Mouse (Mus musculus): ENCODE results near the gene P2rx5.

P2rx5 gene

DNA sequence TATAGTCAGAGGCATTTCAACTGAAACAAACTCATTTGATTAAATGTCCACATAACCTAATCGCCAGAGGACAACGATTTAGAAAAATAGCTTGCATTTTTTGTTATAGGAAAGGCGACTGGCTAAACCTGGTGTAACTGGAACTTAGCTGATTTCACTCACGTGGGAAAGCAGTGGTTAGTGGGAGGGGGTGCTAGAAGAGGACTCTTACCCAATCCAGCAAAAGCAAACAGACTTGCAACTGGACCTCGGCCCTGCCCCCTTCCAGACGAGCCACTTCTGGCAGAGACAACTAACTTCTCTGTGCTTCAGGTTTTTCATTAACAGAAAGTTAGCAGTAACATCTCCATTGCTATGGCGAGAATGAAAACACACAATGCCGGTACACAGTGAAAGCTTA lies 15.4 kb downstream of the P2rx5 start:
- DNase-seq (ENCODE audit: low spot score in 2 of 2) = no peak

- no peak for DNase-seq (ENCODE audit: low spot score in 2 of 2)
These were observed 16.0 kb downstream of the P2rx5 start for GRCm38 (mm10) chr11:73176186-73176585.

DNA sequence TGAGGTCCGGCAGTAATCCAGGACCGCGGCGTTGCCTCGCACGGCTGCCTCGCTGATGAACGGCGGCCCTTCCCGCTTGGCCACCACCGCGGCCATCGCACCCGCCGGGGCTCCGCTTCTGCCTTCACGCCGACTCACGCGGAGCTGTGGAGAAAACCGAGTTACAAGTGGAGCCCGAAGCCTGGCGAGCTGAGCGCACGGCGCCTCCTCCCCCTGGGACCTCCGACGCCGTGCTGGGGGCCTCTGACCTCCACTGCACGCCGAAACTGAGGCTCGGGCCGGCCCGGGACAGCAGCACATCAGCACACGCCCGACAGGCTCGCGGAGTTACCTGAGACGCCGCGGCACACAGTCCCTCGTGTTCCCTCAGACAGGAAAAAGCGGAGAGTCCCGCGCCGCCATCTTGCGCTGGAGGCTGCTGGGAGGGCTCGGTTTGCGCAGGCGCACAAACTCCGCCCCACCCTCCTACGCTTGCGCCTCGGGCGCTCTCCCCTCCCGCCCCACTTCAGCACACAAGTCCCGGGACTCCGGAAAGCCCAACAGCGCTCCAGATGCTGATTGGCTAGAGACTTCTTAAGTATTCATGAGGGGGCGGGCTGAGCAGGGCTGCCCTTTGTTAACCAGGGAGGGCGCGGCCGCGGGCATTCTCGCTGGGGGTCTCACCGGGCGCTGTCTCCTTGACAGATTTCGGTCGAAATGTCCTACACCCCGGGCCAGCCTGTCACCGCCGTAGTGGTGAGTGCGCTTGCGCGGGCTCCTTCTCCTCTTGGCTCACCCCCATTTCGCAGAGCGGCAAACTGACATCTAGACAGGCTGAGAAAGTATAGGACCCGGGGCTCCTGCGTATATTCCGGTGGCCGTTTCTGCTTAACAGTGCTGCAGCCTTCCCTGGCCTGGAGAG lies 16.6 kb downstream of the P2rx5 start, which contains the start of the genes Emc6 and Tax1bp3:
Gene Emc6 (minus strand): TSS at position 430 of the 901 bp plus-strand sequence.
Gene Tax1bp3 (plus strand): TSS at position 476 of the 901 bp plus-strand sequence.
- peak; percentile 93 for DNase-seq (ENCODE audit: low spot score in 2 of 2)

GRCm38 (mm10) chr11:73177509-73177875 lies 17.3 kb downstream of the P2rx5 start:
- no peak for DNase-seq (ENCODE audit: low spot score in 2 of 2)

DNA sequence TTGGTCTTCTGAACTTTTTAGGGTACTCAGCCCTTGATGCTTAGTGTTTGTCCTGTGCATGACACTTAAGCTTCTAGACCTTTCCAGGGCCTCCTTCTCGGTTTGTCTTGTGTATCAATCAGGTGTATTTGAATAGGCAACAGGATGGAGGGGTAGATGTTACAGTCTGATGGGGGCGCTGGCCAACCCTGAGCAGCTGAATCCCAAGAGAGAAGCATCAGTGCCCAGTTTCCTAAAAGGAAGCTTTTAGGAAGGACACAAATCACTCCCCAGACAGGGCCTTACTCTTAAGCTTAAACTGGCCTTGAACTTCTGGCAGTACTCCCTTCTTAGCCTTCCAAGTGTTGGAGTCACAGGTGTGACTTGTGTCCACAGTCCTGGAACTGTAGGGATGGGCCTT lies 17.7 kb downstream of the P2rx5 start:
- no peak for DNase-seq (ENCODE audit: low spot score in 2 of 2)

DNA sequence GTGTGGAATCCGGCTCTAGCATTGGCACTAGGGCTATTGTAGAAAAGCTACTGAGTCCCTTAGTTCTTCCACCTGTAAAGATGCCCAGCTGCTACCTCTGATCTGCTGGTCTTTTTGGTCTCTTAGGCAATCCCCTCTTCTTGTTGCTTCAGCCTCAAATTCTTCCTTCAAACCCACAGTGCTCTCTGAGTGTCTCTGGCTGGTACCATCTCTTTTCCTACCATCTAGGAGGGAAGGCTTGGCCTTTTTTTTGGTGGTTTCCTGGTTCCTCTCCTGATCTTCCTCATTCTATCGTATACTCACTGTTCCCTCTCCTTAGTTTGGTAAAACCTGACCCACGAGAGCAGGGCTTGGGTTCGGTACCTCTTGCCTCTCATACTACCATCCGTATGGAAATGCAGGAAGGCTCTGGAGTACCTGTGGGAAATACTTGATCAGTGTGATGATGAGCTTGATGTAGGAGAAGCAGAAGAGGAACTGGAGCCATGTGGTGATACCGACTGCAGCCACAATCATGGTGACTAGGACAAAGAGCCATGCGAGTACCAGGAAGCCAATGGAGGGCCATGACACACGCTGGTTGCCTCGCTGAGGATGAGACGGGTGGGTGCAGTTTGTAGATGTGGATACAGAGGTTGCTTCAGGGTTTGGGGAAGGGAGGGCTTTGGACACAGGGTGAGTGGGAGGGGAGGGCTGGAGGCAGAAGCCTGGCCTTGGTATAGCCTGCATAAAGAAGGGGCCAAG lies 25.8 kb downstream of the P2rx5 start:
- no peak for DNase-seq (ENCODE audit: low spot score in 2 of 2)

- no peak for DNase-seq (ENCODE audit: low spot score in 2 of 2)
These were observed 27.0 kb downstream of the P2rx5 start for GRCm38 (mm10) chr11:73187231-73187630.

GRCm38 (mm10) chr11:73193047-73193446 lies 32.8 kb downstream of the P2rx5 start:
- DNase-seq (ENCODE audit: low spot score in 2 of 2) = no peak

GRCm38 (mm10) chr11:73194444-73194843 lies 34.2 kb downstream of the P2rx5 start:
- no peak for DNase-seq (ENCODE audit: low spot score in 2 of 2)

DNA sequence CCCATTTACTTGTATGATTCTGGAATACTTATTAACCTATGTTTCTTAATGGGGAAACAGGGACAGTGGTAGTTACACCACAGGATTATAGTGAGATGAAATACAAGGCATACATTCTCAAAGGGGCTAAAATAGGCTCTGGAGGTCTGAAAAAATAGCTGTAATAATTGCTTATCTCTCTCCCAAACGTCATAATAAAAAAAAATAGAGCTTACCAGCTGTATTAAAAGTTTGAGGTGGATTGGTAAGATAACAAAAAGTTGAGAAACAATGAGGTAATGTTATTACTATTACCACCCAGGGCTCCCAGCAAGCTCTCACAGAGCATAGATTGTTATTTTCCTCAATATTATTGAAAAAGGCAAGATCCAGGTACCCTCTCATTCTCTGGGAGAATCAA lies 38.0 kb downstream of the P2rx5 start:
- DNase-seq (ENCODE audit: low spot score in 2 of 2) = no peak

GRCm38 (mm10) chr11:73198603-73199229 lies 38.5 kb downstream of the P2rx5 start, which contains the start of gene Ctns:
Ctns (minus strand) TSS chr11:73199042.
- DNase-seq (ENCODE audit: low spot score in 2 of 2) = peak; percentile 83 to 88

GRCm38 (mm10) chr11:73199230-73199712 lies 39.0 kb downstream of the P2rx5 start, which contains the start of gene Shpk:
Shpk (plus strand) TSS chr11:73199460.
- DNase-seq (ENCODE audit: low spot score in 2 of 2) = peak; percentile 95 to 96

DNA sequence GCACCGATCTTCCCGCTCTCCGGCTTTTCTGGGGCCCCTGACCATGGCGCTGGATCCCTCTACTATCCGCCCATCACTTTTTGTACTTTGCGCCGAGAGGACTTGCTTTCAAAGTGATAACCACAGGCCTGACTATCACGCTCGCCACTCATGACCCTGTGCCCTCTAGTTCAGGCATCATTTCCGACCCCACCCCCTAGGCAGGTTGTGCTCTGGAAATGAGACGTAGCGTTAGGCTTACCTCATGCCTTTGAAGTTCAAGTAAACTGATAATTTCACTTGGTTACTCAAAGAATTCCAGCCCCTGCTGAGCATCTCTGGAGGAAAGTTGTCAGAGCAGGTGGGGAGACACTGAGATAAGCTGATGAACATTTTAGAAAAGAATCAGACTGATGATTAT lies 39.7 kb downstream of the P2rx5 start:
- no peak for DNase-seq (ENCODE audit: low spot score in 2 of 2)

DNA sequence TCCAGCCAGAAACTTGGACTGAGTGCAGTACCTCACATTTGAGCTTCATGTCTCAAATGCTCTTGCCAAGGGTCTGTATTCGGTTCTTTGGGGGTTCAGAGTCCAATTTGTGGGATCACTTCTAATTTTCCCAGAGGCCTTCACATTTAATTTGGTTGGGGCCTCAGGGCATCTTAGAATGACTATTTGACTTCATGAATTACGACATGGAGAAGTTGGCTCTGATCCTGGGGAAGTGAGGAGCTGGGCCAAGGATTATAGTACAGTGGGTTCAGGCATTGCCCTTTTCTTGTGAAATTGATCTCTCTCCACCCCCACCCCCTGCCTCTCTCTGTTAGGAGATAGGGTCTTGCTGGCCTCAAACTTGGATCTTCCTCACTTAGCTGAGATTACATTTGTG lies 40.8 kb downstream of the P2rx5 start:
- DNase-seq (ENCODE audit: low spot score in 2 of 2) = no peak

DNA sequence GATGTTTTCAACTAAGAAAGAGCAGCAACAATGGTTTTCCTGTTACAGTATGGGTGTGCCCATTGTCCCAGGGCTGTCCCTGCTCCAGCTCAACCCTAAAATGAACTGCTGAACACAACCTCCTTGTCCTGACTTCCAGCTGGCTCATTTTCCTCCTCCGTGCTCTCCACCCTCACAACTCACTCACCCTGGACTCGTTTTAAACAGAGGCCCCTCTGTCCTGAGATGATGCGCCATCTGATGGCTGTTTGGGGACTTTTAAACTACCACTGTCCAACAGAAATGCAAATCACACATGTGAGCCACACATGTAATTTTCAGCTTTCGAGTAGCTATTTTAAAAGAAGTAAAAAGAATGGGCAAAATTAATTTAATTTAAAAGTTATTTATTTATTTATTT lies 41.4 kb downstream of the P2rx5 start:
- no peak for DNase-seq (ENCODE audit: low spot score in 2 of 2)

DNA sequence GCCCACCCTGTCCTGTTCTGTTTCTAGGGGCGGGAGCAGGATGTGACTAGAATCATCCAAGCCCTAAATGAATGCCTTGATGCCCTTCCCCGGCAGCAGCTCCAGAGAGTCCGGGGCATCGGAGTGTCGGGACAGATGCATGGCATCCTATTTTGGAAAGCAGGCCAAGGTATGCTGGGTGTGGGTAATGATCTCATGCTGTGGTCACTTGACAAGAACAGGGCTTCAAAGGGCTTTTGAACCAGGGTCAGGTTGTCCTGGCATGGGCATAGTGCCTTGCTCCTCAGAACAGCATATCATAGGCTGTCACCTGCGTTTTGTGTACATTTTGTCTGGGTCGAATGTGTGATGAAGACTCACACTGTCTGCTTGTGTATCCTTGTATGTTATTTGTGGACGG lies 43.7 kb downstream of the P2rx5 start:
- no peak for DNase-seq (ENCODE audit: low spot score in 2 of 2)

DNA sequence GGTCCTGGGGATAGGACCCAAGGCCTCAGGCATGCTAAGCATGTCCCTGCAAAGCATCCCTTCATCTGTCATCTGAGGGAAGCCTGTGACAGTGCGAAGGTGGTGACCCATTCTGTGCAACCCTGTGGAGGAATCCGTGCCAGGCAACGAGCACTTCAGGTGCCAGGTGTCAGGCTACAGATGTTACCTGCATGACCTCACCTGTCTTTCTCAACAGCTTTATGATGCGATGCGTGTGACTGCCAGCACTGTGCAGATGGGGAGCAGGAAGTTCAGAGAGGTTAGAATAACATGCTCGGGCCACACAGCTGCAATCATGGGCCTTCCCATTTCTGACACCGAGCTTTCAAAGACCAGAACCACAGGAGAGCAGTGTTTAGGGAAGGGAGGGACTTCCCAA lies 45.0 kb downstream of the P2rx5 start:
- DNase-seq (ENCODE audit: low spot score in 2 of 2) = no peak

DNA sequence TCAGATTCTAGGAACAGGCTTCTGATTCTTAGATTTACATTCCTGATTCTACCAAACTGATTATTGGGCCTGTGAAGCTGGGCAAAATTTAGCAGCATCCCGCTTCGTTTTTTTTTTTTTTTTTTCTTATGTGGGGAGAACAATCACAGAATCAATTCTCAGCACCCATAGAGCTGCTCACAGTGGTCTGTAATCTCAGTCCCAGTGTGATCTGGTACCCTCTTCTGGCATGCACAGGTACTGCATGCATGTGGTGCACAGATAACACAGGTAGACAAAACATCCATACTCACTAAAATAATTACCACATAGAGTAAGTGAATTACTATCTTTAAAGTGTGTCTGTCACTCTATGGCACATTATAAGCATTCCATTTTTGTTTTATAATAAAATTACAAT lies 47.4 kb downstream of the P2rx5 start:
- no peak for DNase-seq (ENCODE audit: low spot score in 2 of 2)

- DNase-seq (ENCODE audit: low spot score in 2 of 2) = no peak
These were observed 53.7 kb downstream of the P2rx5 start for GRCm38 (mm10) chr11:73213956-73214355.

GRCm38 (mm10) chr11:73219671-73220070 lies 59.5 kb downstream of the P2rx5 start:
- no peak for DNase-seq (ENCODE audit: low spot score in 2 of 2)

- no peak for DNase-seq (ENCODE audit: low spot score in 2 of 2)
These were observed 60.4 kb downstream of the P2rx5 start for GRCm38 (mm10) chr11:73220651-73221050.
